Mouse (Mus musculus): ENCODE measurements around the gene Tfip11. TPM values are rescaled to one million over a fixed set of nuclear protein-coding genes. Genes with fewer than 3 reads are reported as not detected.

Gene Tfip11
- polyA plus RNA-seq, 1 experiment from 2014 or later = 24.9 TPM

GRCm38 (mm10) chr5:112289236-112289635, 36.9 kb upstream of the Tfip11 start:
- H3K9ac ChIP-seq = no peak overlapping the region
- no peaks in the 10 kb centered on the region for H3K9me3 ChIP-seq (ENCODE audit: control insufficient read depth, low read length)
- 77% methylated on average over 6 of the region's 8 CpGs for WGBS
- ATAC-seq (ENCODE audit: low FRiP score) = no peak
- DNase-seq (ENCODE audit: low spot score) = no peak
- no peak overlapping the region for H3K4me2 ChIP-seq (replicated peaks)
- H3K36me3 ChIP-seq (replicated peaks; ENCODE audit: control insufficient read depth, insufficient read depth) = no peaks in the 10 kb centered on the region
- H3K4me3 ChIP-seq (replicated peaks; ENCODE audit: low read length) = no peak overlapping the region
- H3K27me3 ChIP-seq (ENCODE audit: control insufficient read depth, insufficient read depth, low read length) = no peaks in the 10 kb centered on the region
- no peaks in the 10 kb centered on the region for H3K4me1 ChIP-seq (replicated peaks; ENCODE audit: control insufficient read depth, insufficient read depth, low read length)
- no peak overlapping the region for H3K27ac ChIP-seq

GRCm38 (mm10) chr5:112289819-112290535, 36.2 kb upstream of the Tfip11 start:
- H3K27ac ChIP-seq = no peak overlapping the region
- H3K4me1 ChIP-seq (replicated peaks; ENCODE audit: control insufficient read depth, insufficient read depth, low read length) = peaks cover 4% of the 10 kb centered on the region; the same call in 1 of the 2 replicates
- 85% methylated on average over 16 of the region's 16 CpGs for WGBS
- no peaks in the 10 kb centered on the region for H3K9me3 ChIP-seq (ENCODE audit: control insufficient read depth, low read length)
- no peak overlapping the region for H3K4me2 ChIP-seq (replicated peaks)
- no peak for DNase-seq (ENCODE audit: low spot score)
- no peak for ATAC-seq (ENCODE audit: low FRiP score)
- no peak overlapping the region for H3K4me3 ChIP-seq (replicated peaks; ENCODE audit: low read length)
- no peaks in the 10 kb centered on the region for H3K27me3 ChIP-seq (ENCODE audit: control insufficient read depth, insufficient read depth, low read length)
- no peak overlapping the region for H3K9ac ChIP-seq
- no peaks in the 10 kb centered on the region for H3K36me3 ChIP-seq (replicated peaks; ENCODE audit: control insufficient read depth, insufficient read depth)

- H3K9me3 ChIP-seq (ENCODE audit: control insufficient read depth, low read length) = no peaks in the 10 kb centered on the region
- peaks cover 8% of the 10 kb centered on the region; the same call in 1 of the 2 replicates for H3K4me1 ChIP-seq (replicated peaks; ENCODE audit: control insufficient read depth, insufficient read depth, low read length)
- H3K9ac ChIP-seq = no peak overlapping the region
- H3K27ac ChIP-seq = no peak overlapping the region
- no peak overlapping the region for H3K4me2 ChIP-seq (replicated peaks)
- H3K4me3 ChIP-seq (replicated peaks; ENCODE audit: low read length) = no peak overlapping the region
- no peaks in the 10 kb centered on the region for H3K36me3 ChIP-seq (replicated peaks; ENCODE audit: control insufficient read depth, insufficient read depth)
- 81% methylated on average over 8 of the region's 8 CpGs for WGBS
- H3K27me3 ChIP-seq (ENCODE audit: control insufficient read depth, insufficient read depth, low read length) = no peaks in the 10 kb centered on the region
- no peak for ATAC-seq (ENCODE audit: low FRiP score)
- no peak for DNase-seq (ENCODE audit: low spot score)
These were observed 35.6 kb upstream of the Tfip11 start for GRCm38 (mm10) chr5:112290536-112290880.

GRCm38 (mm10) chr5:112291866-112292265, 34.3 kb upstream of the Tfip11 start:
- peaks cover 9% of the 10 kb centered on the region; the same call in 1 of the 2 replicates for H3K4me1 ChIP-seq (replicated peaks; ENCODE audit: control insufficient read depth, insufficient read depth, low read length)
- DNase-seq (ENCODE audit: low spot score) = no peak
- H3K4me3 ChIP-seq (replicated peaks; ENCODE audit: low read length) = no peak overlapping the region
- ATAC-seq (ENCODE audit: low FRiP score) = no peak
- H3K9me3 ChIP-seq (ENCODE audit: control insufficient read depth, low read length) = no peaks in the 10 kb centered on the region
- H3K9ac ChIP-seq = no peak overlapping the region
- H3K27ac ChIP-seq = no peak overlapping the region
- no peaks in the 10 kb centered on the region for H3K27me3 ChIP-seq (ENCODE audit: control insufficient read depth, insufficient read depth, low read length)
- H3K4me2 ChIP-seq (replicated peaks) = no peak overlapping the region
- WGBS = 83% methylated on average over 5 of the region's 5 CpGs
- H3K36me3 ChIP-seq (replicated peaks; ENCODE audit: control insufficient read depth, insufficient read depth) = no peaks in the 10 kb centered on the region

- no peak overlapping the region for H3K27ac ChIP-seq
- no peaks in the 10 kb centered on the region for H3K27me3 ChIP-seq (ENCODE audit: control insufficient read depth, insufficient read depth, low read length)
- 76% methylated on average over 17 of the region's 17 CpGs for WGBS
These were observed 33.7 kb upstream of the Tfip11 start for GRCm38 (mm10) chr5:112292343-112292980.

GRCm38 (mm10) chr5:112293800-112294199, 32.4 kb upstream of the Tfip11 start:
- 85% methylated on average over 2 of the region's 2 CpGs for WGBS
- Histone ChIP-seq H3K4me3 (replicated peaks; ENCODE audit: low read length) (no peak overlapping the region), H3K4me1 (replicated peaks; ENCODE audit: control insufficient read depth, insufficient read depth, low read length) (peaks cover 11% of the 10 kb centered on the region; the same call in 1 of the 2 replicates), H3K27ac (no peak overlapping the region), H3K4me2 (replicated peaks) (no peak overlapping the region), H3K9ac (no peak overlapping the region), H3K9me3 (ENCODE audit: control insufficient read depth, low read length) (no peaks in the 10 kb centered on the region), H3K36me3 (replicated peaks; ENCODE audit: control insufficient read depth, insufficient read depth) (no peaks in the 10 kb centered on the region), H3K27me3 (ENCODE audit: control insufficient read depth, insufficient read depth, low read length) (no peaks in the 10 kb centered on the region)
- DNase-seq (ENCODE audit: low spot score) (no peak), ATAC-seq (ENCODE audit: low FRiP score) (no peak)

More at GRCm38 (mm10) chr5:112292343-112292980, 33.7 kb upstream of the Tfip11 start:
- DNase-seq (ENCODE audit: low spot score) (no peak), ATAC-seq (ENCODE audit: low FRiP score) (no peak)
- Histone ChIP-seq H3K9me3 (ENCODE audit: control insufficient read depth, low read length) (no peaks in the 10 kb centered on the region), H3K4me2 (replicated peaks) (no peak overlapping the region), H3K4me3 (replicated peaks; ENCODE audit: low read length) (no peak overlapping the region), H3K36me3 (replicated peaks; ENCODE audit: control insufficient read depth, insufficient read depth) (no peaks in the 10 kb centered on the region), H3K4me1 (replicated peaks; ENCODE audit: control insufficient read depth, insufficient read depth, low read length) (peaks cover 11% of the 10 kb centered on the region; the same call in 1 of the 2 replicates), H3K9ac (no peak overlapping the region)

GRCm38 (mm10) chr5:112294696-112295095, 31.5 kb upstream of the Tfip11 start:
- no peak overlapping the region for H3K4me3 ChIP-seq (replicated peaks; ENCODE audit: low read length)
- H3K36me3 ChIP-seq (replicated peaks; ENCODE audit: control insufficient read depth, insufficient read depth) = no peaks in the 10 kb centered on the region
- DNase-seq (ENCODE audit: low spot score) (no peak), ATAC-seq (ENCODE audit: low FRiP score) (no peak)
- WGBS = 64% methylated on average over 4 of the region's 4 CpGs
- peaks cover 11% of the 10 kb centered on the region; the same call in 1 of the 2 replicates for H3K4me1 ChIP-seq (replicated peaks; ENCODE audit: control insufficient read depth, insufficient read depth, low read length)
- no peaks in the 10 kb centered on the region for H3K9me3 ChIP-seq (ENCODE audit: control insufficient read depth, low read length)
- no peaks in the 10 kb centered on the region for H3K27me3 ChIP-seq (ENCODE audit: control insufficient read depth, insufficient read depth, low read length)
- no peak overlapping the region for H3K27ac ChIP-seq
- no peak overlapping the region for H3K9ac ChIP-seq
- no peak overlapping the region for H3K4me2 ChIP-seq (replicated peaks)

GRCm38 (mm10) chr5:112295162-112295561, 31.0 kb upstream of the Tfip11 start:
- Histone ChIP-seq H3K4me2 (replicated peaks) (no peak overlapping the region), H3K9ac (no peak overlapping the region), H3K27ac (no peak overlapping the region), H3K36me3 (replicated peaks; ENCODE audit: control insufficient read depth, insufficient read depth) (no peaks in the 10 kb centered on the region), H3K27me3 (ENCODE audit: control insufficient read depth, insufficient read depth, low read length) (no peaks in the 10 kb centered on the region), H3K4me3 (replicated peaks; ENCODE audit: low read length) (no peak overlapping the region), H3K9me3 (ENCODE audit: control insufficient read depth, low read length) (no peaks in the 10 kb centered on the region), H3K4me1 (replicated peaks; ENCODE audit: control insufficient read depth, insufficient read depth, low read length) (peaks cover 11% of the 10 kb centered on the region; the same call in 1 of the 2 replicates)
- DNase-seq (ENCODE audit: low spot score) (no peak), ATAC-seq (ENCODE audit: low FRiP score) (no peak)
- 30% methylated on average over 8 of the region's 8 CpGs for WGBS

- Histone ChIP-seq H3K4me2 (replicated peaks) (no peak overlapping the region), H3K27ac (no peak overlapping the region), H3K27me3 (ENCODE audit: control insufficient read depth, insufficient read depth, low read length) (no peaks in the 10 kb centered on the region), H3K9me3 (ENCODE audit: control insufficient read depth, low read length) (no peaks in the 10 kb centered on the region), H3K4me1 (replicated peaks; ENCODE audit: control insufficient read depth, insufficient read depth, low read length) (peaks cover 11% of the 10 kb centered on the region; the same call in 1 of the 2 replicates), H3K4me3 (replicated peaks; ENCODE audit: low read length) (no peak overlapping the region), H3K9ac (no peak overlapping the region), H3K36me3 (replicated peaks; ENCODE audit: control insufficient read depth, insufficient read depth) (no peaks in the 10 kb centered on the region)
- 54% methylated on average over 8 of the region's 8 CpGs for WGBS
- ATAC-seq (ENCODE audit: low FRiP score) = no peak
- no peak for DNase-seq (ENCODE audit: low spot score)
These were observed 30.6 kb upstream of the Tfip11 start for GRCm38 (mm10) chr5:112295564-112295963.
